Mouse (Mus musculus) lung, postnatal 0 days (tissue): ENCODE measurements around the gene Poc1a. TPM values are rescaled to one million over a fixed set of nuclear protein-coding genes. Genes with fewer than 3 reads are reported as not detected.

Experiments
- ATAC-seq: fragments of 200-750 bp; cut with Nextera tagmentation; 2 replicates; pipeline ENCODE4 v1.8.0; 2017; ENCODE audit warnings: moderate library complexity
- DNase-seq: peaks from one replicate; pipeline ENCODE4 v3.0.0-alpha.2; 2016; ENCODE audit warnings: low spot score
- H3K27ac ChIP-seq: fragments of 300-500 bp; sonication (generic); 2 replicates; pipeline ENCODE4 v1.5.1; 2014; ENCODE audit warnings: antibody characterized with exemption, mild to moderate bottlenecking, low read length, mixed read lengths
- H3K27me3 ChIP-seq: fragments of 300-500 bp; sonication (generic); replicated peaks from 2 replicates; pipeline ENCODE4 v1.6.1; 2014; ENCODE audit warnings: low read length, mixed read lengths; ENCODE audit not compliant: insufficient read depth
- H3K36me3 ChIP-seq: fragments of 300-500 bp; sonication (generic); 2 replicates; pipeline ENCODE4 v1.6.1; 2014; ENCODE audit warnings: low read length, mixed read lengths; ENCODE audit not compliant: insufficient read depth
- H3K4me1 ChIP-seq: fragments of 300-500 bp; sonication (generic); 2 replicates; pipeline ENCODE4 v1.6.1; 2014; ENCODE audit warnings: antibody characterized with exemption, low read depth, low read length, mixed read lengths; ENCODE audit not compliant: insufficient read depth
- H3K4me2 ChIP-seq: fragments of 300-500 bp; sonication (generic); replicated peaks from 2 replicates; pipeline ENCODE4 v1.6.1; 2014; ENCODE audit warnings: low read depth, mild to moderate bottlenecking, low read length, moderate library complexity, mixed read lengths
- H3K4me3 ChIP-seq: fragments of 300-500 bp; sonication (generic); 2 replicates; pipeline ENCODE4 v1.5.1; 2014; ENCODE audit warnings: low read depth, low read length
- H3K9ac ChIP-seq: fragments of 300-500 bp; sonication (generic); replicated peaks from 2 replicates; pipeline ENCODE4 v1.6.1; 2014; ENCODE audit warnings: low read depth, mild to moderate bottlenecking
- H3K9me3 ChIP-seq: fragments of 300-500 bp; sonication (generic); 2 replicates; pipeline ENCODE4 v1.6.1; 2016; ENCODE audit warnings: low read length, mixed read lengths
- CTCF ChIP-seq: IDR thresholded peaks from 2 replicates; pipeline ENCODE4 v1.5.1; 2016; ENCODE audit warnings: antibody characterized with exemption, mild to moderate bottlenecking
- EP300 ChIP-seq: IDR thresholded peaks from 2 replicates; pipeline ENCODE4 v1.6.1; 2016; ENCODE audit warnings: antibody characterized with exemption, mild to moderate bottlenecking, control low read depth
- WGBS: fragments of 180-500 bp; shearing (Covaris S2); extraction: QIAGEN DNeasy Blood & Tissue Kit; methylation state at CpG from one replicate; pipeline ENCODE4 v1.1.7; 2014; 5-methylcytosine and 5-hydroxymethylcytosine counted together
- polyA plus RNA-seq: library from polyadenylated mRNA; unstranded; fragments of >200 nt; fragmentation: Nextera tagmentation; extraction: Ambion mirVana; gene quantifications from 2 replicates; pipeline ENCODE4 v1.2.1, GENCODE M21; 2015

Gene Poc1a
- polyA plus RNA-seq, 1 experiment from 2014 or later = 9.9 TPM

DNA sequence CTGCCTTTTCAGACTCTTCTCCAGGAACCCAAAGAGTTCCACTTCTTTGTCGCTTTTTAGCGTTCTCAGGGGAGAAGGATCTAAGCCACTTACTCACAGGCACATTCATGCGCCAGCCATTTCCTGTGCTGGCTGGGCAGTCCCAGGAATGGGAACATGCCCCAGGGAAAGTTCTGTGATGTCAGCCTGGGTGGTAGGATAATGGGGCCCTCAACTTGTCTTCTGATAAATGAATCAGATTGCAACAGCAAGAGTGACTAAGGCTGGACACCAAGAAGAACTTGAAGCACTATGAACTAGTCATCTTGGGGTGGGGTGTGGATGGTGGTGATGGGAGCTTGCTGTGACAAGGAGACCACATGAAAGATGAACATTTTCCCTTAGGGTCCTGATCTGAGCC, 97.2 kb downstream of the Poc1a start:
- 49% methylated on average over 3 of the region's 3 CpGs for WGBS
- TF ChIP-seq CTCF (no peak), EP300 (0 out of 2 replicates have a peak, but pooled peaks have one; percentile 11)

DNA sequence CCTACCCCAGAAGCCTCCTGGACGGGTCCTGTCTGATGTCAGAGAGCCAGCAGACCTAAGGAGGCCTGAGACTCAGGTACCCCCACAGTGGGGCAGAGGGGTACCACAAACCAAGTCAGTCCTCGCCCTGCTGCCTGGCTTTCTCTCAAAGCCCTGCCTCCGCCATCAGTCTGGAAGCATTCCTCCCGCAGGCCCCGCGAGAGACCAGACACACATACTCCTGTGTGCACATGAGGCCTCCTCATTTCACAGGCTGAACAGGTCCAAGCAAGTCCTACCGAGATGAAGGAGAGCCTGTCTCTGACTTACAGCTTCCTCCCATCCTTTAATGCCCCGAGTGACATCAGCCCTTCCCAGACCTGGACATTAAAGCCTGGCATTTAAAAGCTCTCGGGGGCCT, 97.9 kb downstream of the Poc1a start:
- WGBS = 65% methylated on average over 9 of the region's 9 CpGs
- H3K27ac ChIP-seq = no peak overlapping the region
- ATAC-seq (no peak), DNase-seq (no peak)
- H3K4me2 ChIP-seq = no peak overlapping the region
- H3K4me3 ChIP-seq = no peak overlapping the region
- H3K36me3 ChIP-seq = peaks cover 4% of the 10 kb centered on the region; the same call in 1 of the 2 replicates
- no peaks in the 10 kb centered on the region for H3K27me3 ChIP-seq
- no peak for TF ChIP-seq EP300
- no peak for TF ChIP-seq CTCF
- no peaks in the 10 kb centered on the region for H3K9me3 ChIP-seq
- H3K4me1 ChIP-seq = peaks cover under 1% of the 10 kb centered on the region; the same call in 1 of the 2 replicates
- H3K9ac ChIP-seq = no peak overlapping the region

More for the DNA sequence above, 97.2 kb downstream of the Poc1a start:
- H3K27me3 ChIP-seq = no peaks in the 10 kb centered on the region
- ATAC-seq = peak; percentile 14; the same call in 1 of the 2 replicates
- H3K4me2 ChIP-seq = no peak overlapping the region
- peak overlapping the region; percentile 64; the same call in 1 of the 2 replicates for H3K27ac ChIP-seq
- H3K9me3 ChIP-seq = no peaks in the 10 kb centered on the region
- H3K9ac ChIP-seq = no peak overlapping the region
- H3K4me3 ChIP-seq = no peak overlapping the region
- no peaks in the 10 kb centered on the region for H3K4me1 ChIP-seq
- peaks cover 6% of the 10 kb centered on the region; the same call in 1 of the 2 replicates for H3K36me3 ChIP-seq
- DNase-seq = no peak

DNA sequence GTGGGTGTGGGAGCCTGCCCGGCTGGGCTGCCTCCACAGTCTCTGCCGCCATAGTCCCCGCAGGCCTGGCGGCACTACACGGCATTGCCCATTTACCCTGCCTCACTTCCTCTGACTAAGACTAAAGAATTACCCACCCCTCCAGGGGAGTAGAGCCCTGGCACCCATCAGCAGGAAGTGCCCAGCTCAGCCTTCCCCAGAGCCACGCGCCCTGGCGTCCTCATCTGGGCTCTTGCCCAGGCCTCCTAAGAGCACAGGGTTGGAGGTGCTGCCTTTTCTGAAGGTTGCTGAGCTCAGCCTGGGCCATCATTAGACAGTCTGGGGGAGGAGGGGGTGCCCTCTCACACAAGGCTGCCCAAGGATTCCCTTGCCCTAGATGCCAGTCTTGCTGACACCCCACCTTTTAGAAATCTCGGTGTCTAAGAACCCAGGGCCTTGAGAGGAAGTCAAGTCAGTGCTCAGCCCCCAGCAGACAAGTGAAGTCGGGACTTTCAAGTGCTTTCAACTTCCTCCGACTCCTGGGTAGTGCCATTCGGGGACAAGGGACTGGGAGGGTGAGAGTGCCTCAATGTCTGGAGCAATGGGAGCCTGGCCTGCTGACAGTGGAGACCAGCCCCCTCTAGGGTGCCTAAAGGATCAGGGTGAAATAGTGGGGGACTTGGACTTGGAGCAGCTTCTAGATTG, 105.5 kb downstream of the Poc1a start:
- H3K9ac ChIP-seq = no peak overlapping the region
- 42% methylated on average over 12 of the region's 12 CpGs for WGBS
- TF ChIP-seq EP300 (no peak), CTCF (peak; percentile 15; the same call in 1 of the 2 replicates)
- H3K4me1 ChIP-seq = peaks cover 16% of the 10 kb centered on the region; the same call in 1 of the 2 replicates
- no peak overlapping the region for H3K27ac ChIP-seq
- H3K4me2 ChIP-seq = no peak overlapping the region
- no peaks in the 10 kb centered on the region for H3K27me3 ChIP-seq
- no peaks in the 10 kb centered on the region for H3K9me3 ChIP-seq
- no peak overlapping the region for H3K4me3 ChIP-seq
- peak; percentile 30 for DNase-seq
- H3K36me3 ChIP-seq = no peaks in the 10 kb centered on the region
- peak; percentile 37 for ATAC-seq

DNA sequence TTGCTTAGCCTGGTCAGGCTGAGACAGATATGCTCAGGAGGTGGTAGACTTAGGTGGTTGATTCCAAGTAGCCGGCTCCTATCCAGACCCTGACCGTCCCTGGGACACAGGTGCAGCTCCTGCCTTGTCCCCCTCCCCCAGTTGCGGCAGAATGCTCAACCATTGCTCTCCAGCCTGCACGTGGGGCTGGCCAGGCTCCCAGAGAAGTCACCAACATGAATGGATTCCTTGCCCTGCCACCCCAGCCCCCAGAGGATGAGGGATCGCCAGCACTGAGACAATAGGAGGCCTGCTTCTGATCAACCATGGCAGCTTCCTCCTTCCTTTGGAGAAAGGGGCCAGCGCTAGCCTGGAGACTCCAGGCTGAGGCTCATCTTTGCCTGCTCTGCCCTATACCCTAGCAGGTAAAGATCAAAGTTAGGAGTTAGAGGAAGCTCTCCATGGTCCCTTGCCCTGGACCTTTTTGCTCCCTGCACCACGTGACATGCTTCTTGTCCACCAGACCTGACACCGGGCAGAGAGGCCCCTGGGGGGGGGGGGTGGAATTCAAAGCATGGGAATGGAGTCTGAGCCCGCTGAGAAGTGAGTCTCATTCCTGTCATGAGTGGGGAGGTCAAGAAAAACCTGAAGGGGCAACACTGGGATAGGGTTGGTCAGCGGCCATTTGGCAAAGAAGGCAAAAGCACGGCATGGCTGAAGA, 112.1 kb downstream of the Poc1a start:
- no peaks in the 10 kb centered on the region for H3K9me3 ChIP-seq
- ATAC-seq = no peak
- H3K4me2 ChIP-seq = no peak overlapping the region
- no peaks in the 10 kb centered on the region for H3K27me3 ChIP-seq
- H3K9ac ChIP-seq = no peak overlapping the region
- WGBS = 66% methylated on average over 11 of the region's 11 CpGs
- TF ChIP-seq EP300 = no peak
- no peak for TF ChIP-seq CTCF
- DNase-seq = no peak
- no peak overlapping the region for H3K27ac ChIP-seq
- H3K36me3 ChIP-seq = no peaks in the 10 kb centered on the region
- H3K4me1 ChIP-seq = no peaks in the 10 kb centered on the region
- H3K4me3 ChIP-seq = no peak overlapping the region

DNA sequence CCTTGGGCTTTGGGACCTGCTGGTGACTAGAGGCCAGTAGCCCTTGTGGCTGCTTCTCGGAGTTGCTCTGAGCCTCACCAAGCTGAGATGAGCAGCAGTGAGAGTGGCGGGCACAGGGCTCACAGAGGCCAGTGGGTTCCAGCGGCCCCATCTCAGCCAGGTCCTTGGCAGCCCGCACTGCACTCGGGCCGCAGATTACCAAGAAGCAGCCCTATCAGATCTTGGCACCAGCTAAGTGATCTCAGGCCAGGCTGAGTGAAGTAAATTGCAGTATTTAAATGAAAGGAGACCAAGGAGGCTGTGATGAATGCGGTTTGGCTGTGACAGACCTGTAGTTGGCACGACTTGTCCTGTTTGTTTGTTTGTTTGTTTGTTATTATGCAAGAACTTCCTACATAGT, 112.7 kb downstream of the Poc1a start:
- Histone ChIP-seq H3K27me3 (no peaks in the 10 kb centered on the region), H3K9ac (no peak overlapping the region), H3K27ac (no peak overlapping the region), H3K4me2 (no peak overlapping the region), H3K4me3 (no peak overlapping the region), H3K36me3 (no peaks in the 10 kb centered on the region), H3K4me1 (no peaks in the 10 kb centered on the region), H3K9me3 (no peaks in the 10 kb centered on the region)
- DNase-seq = no peak
- WGBS = 72% methylated on average over 8 of the region's 8 CpGs
- no peak for ATAC-seq
- TF ChIP-seq EP300 (no peak), CTCF (no peak)
